Mouse (Mus musculus) common myeloid progenitor, adult 5-6 weeks (primary cell): Measurements from ENCODE around the gene Nt5dc2. TPM values are rescaled to one million over a fixed set of nuclear protein-coding genes. Genes with fewer than 3 reads are reported as not detected.
A peak's percentile ranks its signal among the peaks of the same experiment; 100 is the strongest.

Source experiments
- ATAC-seq: replicated peaks from 2 replicates; pipeline ENCODE4 v1.8.0; 2016; ENCODE audit warnings: low read depth, mild to moderate bottlenecking, moderate TSS enrichment, inconsistent platforms; ENCODE audit not compliant: poor library complexity, severe bottlenecking
- total RNA-seq: library from RNA; stranded (forward); fragments of 200-1000, 187-1606 nt; gene quantifications from 2 replicates; pipeline ENCODE4 v1.2.3, GENCODE M21; 2017

The Nt5dc2 gene
- total RNA-seq, 1 experiment from 2014 or later = 88.3 TPM

DNA sequence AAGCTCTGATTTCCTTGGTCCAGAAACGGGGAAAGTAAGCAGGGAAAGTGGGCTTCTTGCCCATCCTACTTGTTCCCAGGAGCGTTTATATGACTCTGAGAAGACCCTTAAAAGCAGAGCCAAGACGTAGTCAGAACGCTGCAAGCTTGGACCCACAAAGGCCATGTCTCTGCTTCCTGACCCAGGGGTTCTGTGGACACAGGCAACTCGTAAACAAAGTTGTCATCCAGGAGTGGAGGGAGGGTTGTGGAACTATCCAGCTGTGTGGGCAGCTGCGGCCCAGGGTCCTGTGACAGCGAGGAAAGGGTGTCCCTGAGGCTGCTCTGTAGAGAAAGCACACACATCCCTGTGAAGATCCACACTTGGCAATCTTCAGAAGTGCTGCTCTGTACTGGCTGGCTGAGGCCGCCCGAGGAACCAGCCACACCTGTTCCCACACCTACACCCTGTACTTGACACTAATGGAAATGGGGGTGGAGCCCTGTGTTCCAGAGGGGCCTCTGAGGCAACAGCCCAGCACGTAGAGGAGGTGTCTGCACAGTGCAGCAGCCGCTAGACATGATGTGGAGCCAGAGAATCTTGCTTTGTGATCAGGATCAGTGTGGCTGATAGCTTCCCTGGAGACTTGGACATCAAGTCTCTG lies 2.3 kb downstream of the Nt5dc2 start:
- ATAC-seq = no peak

DNA sequence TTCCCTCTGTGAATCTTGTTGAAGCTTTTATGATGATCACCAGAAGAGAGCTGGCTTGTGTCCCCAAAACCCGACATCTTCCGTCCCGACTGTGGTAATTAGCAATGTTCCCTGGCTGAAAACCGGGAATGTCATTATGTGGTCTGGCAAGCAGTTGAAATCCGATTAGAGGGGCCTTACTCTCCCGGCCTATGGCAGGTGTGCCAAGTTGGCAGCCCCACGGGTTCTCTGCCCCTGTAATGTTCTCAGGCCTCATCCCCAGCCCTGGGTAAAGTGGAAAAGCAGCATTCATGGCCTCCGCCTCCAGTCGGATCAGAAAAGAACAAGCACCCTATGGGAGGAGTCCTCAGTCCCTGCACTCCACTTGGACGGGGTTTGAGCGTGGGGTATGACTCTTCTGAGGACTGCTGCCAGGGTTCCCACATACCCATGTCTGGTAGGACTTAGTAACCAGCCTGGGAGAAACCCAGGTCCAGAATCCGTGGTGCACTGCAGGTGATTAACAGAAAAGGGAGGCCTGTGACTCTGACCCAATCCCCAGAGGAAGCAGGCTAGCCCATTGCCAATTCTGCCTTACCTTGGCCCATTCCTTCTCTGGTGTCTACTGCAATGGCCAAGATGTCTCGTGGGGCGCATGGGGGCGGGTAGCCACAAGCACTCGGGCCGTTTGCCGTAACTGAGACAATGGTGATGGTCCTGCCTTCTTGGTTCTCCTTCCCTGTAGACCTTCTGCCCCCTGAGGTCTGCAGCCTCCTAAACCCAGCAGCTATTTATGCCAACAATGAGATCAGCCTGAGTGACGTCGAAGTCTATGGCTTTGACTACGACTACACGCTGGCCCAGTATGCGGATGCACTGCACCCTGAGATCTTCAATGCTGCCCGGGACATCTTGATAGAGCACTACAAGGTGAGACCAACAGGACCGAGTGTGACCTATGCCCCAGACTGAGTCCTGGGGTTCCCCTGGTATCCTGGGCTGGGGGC lies 3.5 kb downstream of the Nt5dc2 start:
- no peak for ATAC-seq

- no peak for ATAC-seq
Measured at GRCm38 (mm10) chr14:31135495-31136410, 4.9 kb downstream of the Nt5dc2 start.

- ATAC-seq = no peak
Measured at GRCm38 (mm10) chr14:31136411-31137280, 5.8 kb downstream of the Nt5dc2 start.

DNA sequence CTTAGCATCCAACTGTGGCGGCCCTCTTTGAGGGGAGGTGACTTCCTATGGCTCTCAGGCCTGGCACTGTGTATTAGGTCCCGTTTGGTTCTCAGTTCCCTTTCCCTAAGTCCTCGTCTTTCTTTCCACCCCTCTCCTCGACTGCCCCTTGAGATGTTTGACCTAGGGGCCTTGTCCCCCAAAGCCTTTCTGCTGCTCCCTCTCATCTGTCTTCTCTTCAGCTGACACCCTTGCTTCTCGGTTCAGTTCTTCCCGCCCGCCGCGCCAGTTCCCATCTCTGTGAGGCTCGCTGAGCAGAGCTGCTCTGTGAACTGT lies 6.4 kb downstream of the Nt5dc2 start:
- no peak for ATAC-seq

- no peak for ATAC-seq
Measured at GRCm38 (mm10) chr14:31137791-31138190, 6.9 kb downstream of the Nt5dc2 start.

DNA sequence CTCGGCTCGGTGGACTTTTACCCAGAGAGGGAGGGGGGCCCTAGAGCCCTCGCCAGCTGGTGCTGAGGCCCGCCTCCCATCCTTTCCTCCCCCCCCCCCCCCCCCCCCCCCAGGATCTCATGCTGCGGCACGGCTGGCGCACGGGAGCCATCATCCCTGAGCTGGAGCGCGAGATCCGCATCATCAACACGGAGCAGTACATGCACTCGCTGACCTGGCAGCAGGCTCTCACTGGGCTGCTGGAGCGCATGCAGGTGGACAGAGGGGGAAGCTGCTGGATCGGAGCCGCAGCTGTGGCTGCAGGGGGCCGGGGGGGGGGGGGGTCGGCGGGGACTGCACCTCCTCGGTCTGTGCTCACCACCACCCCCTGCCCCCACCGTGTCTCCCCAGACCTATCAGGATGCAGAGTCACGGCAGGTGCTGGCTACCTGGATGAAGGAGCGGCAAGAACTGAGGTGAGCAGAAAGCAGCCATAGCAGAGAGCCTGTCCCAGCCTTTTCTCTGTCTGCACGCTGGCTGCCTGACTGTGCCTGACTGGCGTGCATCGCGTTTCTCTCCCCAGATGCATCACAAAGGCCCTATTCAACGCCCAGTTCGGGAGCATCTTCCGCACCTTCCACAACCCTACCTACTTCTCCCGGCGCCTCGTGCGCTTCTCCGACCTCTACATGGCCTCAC lies 7.5 kb downstream of the Nt5dc2 start:
- ATAC-seq = no peak

GRCm38 (mm10) chr14:31138897-31139429 lies 8.1 kb downstream of the Nt5dc2 start:
- no peak for ATAC-seq

GRCm38 (mm10) chr14:31139666-31140065 lies 8.8 kb downstream of the Nt5dc2 start:
- peak; percentile 43 for ATAC-seq

DNA sequence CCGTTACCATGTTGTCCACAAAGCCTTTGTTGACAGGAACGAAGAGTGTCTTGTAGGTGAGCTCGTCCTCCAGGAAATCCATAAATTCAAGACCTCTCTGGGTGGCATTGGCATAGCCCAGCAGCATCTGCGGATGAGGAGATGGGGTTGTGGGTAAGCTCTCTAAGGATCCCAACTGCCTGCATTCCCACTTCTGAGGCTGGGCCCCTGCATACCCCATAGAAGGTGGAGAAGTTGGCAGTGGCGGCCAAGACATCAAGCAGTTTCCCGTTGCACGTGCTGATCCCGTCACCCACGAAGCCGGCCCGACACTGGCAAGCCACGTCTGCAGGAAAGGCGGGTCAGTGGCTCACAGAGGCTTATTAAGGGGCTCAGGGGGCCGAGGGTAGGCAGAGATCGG lies 9.3 kb downstream of the Nt5dc2 start:
- ATAC-seq = no peak

GRCm38 (mm10) chr14:31141011-31141410 lies 10.2 kb downstream of the Nt5dc2 start:
- ATAC-seq = no peak

DNA sequence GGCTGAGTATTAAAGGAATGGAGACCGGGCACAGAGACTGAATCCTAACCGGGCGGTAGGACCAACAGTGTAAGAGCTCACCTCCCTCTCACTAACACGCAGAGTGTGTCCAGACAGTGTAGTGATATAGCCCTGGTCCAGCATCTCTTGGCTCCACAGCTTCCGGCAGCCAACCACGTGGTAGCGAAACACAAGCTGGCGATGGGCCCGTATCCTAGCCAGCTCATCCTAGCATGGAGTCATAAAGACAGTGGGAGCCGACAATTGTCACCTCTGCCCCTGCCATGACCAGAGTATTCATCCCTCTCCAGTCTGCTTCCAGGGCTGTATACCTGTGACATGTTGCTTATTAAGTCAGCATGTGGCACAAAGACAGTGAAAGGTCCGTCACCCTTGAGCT lies 14.8 kb downstream of the Nt5dc2 start:
- ATAC-seq = no peak

- peak; percentile 82 for ATAC-seq
Measured at GRCm38 (mm10) chr14:31160196-31161150, 29.6 kb downstream of the Nt5dc2 start.

DNA sequence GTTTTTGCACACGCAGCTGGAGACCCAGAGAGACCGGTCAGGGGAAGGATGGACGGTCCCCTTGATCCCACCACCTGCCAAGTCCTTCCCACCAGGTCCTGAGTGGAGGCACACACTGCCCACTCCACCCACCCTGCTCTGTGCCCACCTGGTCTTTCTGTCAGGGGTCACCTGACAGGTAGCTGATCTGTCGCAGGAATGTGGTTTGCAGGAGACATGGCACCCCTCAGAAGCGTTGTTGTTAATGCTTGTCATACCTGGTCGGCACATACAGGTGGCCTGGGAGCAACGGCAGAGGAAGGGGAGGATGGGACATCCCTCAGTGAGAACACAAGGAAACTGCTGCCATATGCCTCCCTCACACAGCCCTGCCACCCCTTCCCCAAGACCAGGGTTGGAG lies 30.3 kb downstream of the Nt5dc2 start:
- ATAC-seq = no peak

DNA sequence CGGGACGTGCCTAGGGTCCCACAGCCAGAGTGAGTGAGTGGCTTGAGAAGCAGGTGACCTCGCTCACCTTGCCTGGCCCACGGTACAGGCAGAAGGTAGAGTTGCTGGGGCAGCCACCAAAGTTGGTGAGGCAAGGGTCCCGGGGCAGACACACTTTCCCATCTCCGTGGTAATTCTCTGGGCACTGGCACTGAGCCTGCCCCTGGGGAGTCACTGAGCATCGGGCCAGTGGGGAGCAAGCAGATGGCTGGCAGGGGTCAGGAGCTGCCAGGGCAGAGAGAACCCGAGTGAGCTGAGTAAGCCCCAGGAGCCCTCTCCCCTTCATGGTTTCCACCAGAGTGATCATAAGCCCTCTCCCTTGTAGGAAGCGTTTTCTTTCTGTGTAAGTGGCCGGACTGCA lies 30.8 kb downstream of the Nt5dc2 start:
- no peak for ATAC-seq

- no peak for ATAC-seq
Measured at GRCm38 (mm10) chr14:31164067-31164466, 33.2 kb downstream of the Nt5dc2 start.

DNA sequence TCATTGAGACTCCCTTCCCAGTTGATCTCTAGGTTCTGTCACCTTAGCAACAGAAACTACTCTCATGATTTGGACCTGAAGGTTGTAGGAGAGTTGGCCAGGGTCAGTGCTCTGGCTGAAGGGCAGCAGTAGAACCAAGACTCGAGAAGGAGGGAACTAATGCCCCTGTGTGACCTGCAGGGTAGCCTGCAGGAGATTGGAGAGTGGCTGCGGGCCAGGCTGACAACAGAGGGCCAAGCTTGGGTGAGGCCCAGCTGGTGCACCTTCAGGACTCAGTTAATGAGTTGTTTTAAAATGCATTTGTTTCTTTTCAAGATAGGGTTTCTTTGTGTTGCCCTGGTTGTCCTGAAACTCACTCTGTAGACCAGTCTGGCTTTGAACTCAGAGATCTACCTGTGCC lies 34.2 kb downstream of the Nt5dc2 start:
- ATAC-seq = no peak

- ATAC-seq = no peak
Measured at GRCm38 (mm10) chr14:31165458-31165857, 34.6 kb downstream of the Nt5dc2 start.
